Mouse (Mus musculus): ENCODE measurements at regions not wholly inside any gene's neighbourhood (a gene's known extent, or its start where the extent isn't known, plus 50 kb on each side); places are given as distances from the start of the nearest gene placed in this dataset.

DNA sequence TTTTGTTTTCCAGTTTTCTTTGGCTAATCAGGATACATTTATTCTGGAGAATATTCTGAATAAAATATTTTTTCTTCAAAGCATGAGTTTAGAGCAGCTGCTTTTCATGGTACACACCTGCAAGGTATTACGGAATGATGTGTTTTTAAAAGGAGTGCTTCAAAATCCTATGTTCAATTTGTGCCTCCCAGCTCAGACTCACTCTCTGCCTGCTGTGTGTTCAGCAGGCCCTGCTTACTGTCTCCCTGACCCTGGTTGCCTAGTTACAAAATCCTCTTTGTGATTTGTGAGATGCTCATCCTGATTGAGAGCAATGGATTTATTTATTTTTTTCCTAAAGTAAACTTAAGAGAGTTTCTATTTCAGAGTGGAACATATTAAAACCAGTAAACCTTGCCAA is 115.7 kb downstream of the Pcdh18 start:
- TF ChIP-seq POLR2A (IDR thresholded peaks at IDR 0.05; ENCODE audit: borderline replicate concordance, extremely low read depth, low read depth, low read length) (no peak), CTCF (IDR thresholded peaks at IDR 0.05; ENCODE audit: insufficient read depth, low read length) (no peak)

All from lung, adult 2 months (tissue).